Mouse (Mus musculus): ENCODE measurements at regions not wholly inside any gene's neighbourhood (a gene's known extent, or its start where the extent isn't known, plus 50 kb on each side); places are given as distances from the start of the nearest gene placed in this dataset.

- no peak for DNase-seq (ENCODE audit: low read depth, low spot score)
These were observed 389.1 kb downstream of the Vrk1 start for GRCm38 (mm10) chr12:106399085-106399484.

GRCm38 (mm10) chr12:106411075-106411474 is 401.0 kb downstream of the Vrk1 start:
- DNase-seq (ENCODE audit: low read depth, low spot score) = no peak

- DNase-seq (ENCODE audit: low read depth, low spot score) = no peak
These were observed 416.6 kb downstream of the Vrk1 start for GRCm38 (mm10) chr12:106426631-106427030.

GRCm38 (mm10) chr12:106429991-106430390 is 420.0 kb downstream of the Vrk1 start:
- no peak for DNase-seq (ENCODE audit: low read depth, low spot score)

- no peak for DNase-seq (ENCODE audit: low read depth, low spot score)
These were observed 435.1 kb downstream of the Vrk1 start for GRCm38 (mm10) chr12:106445151-106445550.

- DNase-seq (ENCODE audit: low read depth, low spot score) = no peak
These were observed 435.9 kb downstream of the Vrk1 start for GRCm38 (mm10) chr12:106445976-106446375.

- DNase-seq (ENCODE audit: low read depth, low spot score) = no peak
These were observed 437.0 kb downstream of the Vrk1 start for GRCm38 (mm10) chr12:106446876-106447532.

- no peak for DNase-seq (ENCODE audit: low read depth, low spot score)
These were observed 438.5 kb downstream of the Vrk1 start for GRCm38 (mm10) chr12:106448551-106448950.

- DNase-seq (ENCODE audit: low read depth, low spot score) = no peak
These were observed 443.5 kb downstream of the Vrk1 start for GRCm38 (mm10) chr12:106453491-106453890.

- DNase-seq (ENCODE audit: low read depth, low spot score) = no peak
These were observed 448.2 kb downstream of the Vrk1 start for GRCm38 (mm10) chr12:106458215-106458614.

- no peak for DNase-seq (ENCODE audit: low read depth, low spot score)
These were observed 450.6 kb downstream of the Vrk1 start for GRCm38 (mm10) chr12:106460650-106461049.

GRCm38 (mm10) chr12:106462281-106462680 is 452.3 kb downstream of the Vrk1 start:
- no peak for DNase-seq (ENCODE audit: low read depth, low spot score)

GRCm38 (mm10) chr12:106464701-106465100 is 454.7 kb downstream of the Vrk1 start:
- DNase-seq (ENCODE audit: low read depth, low spot score) = no peak

- no peak for DNase-seq (ENCODE audit: low read depth, low spot score)
These were observed 458.3 kb downstream of the Vrk1 start for GRCm38 (mm10) chr12:106468173-106468860.

GRCm38 (mm10) chr12:106474501-106475165 is 464.6 kb downstream of the Vrk1 start:
- DNase-seq (ENCODE audit: low read depth, low spot score) = no peak

GRCm38 (mm10) chr12:106475486-106476050 is 465.5 kb downstream of the Vrk1 start:
- no peak for DNase-seq (ENCODE audit: low read depth, low spot score)

GRCm38 (mm10) chr12:106477040-106477665 is 467.1 kb downstream of the Vrk1 start:
- DNase-seq (ENCODE audit: low read depth, low spot score) = no peak

GRCm38 (mm10) chr12:106477731-106478130 is 467.7 kb downstream of the Vrk1 start:
- no peak for DNase-seq (ENCODE audit: low read depth, low spot score)

GRCm38 (mm10) chr12:106478381-106478781 is 468.4 kb downstream of the Vrk1 start:
- no peak for DNase-seq (ENCODE audit: low read depth, low spot score)

GRCm38 (mm10) chr12:106479067-106479877 is 469.2 kb downstream of the Vrk1 start:
- DNase-seq (ENCODE audit: low read depth, low spot score) = no peak

GRCm38 (mm10) chr12:106479878-106480194 is 469.8 kb downstream of the Vrk1 start:
- no peak for DNase-seq (ENCODE audit: low read depth, low spot score)
